Mouse (Mus musculus): Measurements from ENCODE around the gene Yod1.

The Yod1 gene

DNA sequence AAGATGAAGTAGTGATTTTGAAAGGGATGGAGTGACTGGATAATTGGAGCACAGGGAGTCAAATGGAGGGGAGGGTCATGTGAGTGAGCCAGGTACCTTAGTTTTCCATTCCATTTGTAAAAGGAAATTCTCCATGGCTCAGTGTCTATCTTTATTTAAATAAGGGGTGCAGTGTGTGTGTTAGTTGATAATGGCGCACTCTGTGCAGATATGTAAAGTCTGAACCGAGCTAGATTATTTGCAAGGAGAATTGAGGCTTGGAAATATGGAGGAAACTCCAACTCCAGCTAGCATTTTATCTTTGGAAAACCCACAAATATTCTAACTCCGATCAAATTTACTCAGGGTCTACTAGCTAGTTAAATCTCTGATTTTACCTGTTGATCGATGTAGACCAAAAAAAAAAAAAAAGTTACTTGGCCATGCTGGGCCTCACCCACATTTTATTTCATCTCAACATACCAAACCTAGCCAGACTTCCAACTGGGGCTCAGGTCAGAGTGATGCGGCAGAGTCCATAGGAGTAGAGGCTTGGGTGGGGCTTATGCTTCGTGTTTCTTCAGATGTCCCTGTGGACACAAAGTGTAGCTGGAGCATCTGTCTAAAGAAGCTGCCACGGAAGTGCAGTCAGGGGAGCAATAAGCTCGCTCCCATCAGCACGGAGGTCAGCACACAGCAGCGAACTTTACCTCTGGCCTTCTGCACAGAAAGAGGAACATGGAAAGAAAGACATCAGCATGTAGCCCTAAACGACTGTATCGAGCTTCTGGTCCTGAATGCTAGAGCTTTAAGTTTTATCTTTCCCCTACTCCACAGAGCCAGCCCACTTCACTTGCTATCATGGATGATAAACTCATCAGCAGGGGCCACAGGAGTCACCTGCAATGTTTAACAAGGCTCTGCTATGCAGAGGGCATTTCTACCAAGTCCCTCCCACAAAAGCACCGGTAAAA, 15.9 kb downstream of the Yod1 start:
- DNase-seq (ENCODE audit: low read depth, low spot score), result no peak

DNA sequence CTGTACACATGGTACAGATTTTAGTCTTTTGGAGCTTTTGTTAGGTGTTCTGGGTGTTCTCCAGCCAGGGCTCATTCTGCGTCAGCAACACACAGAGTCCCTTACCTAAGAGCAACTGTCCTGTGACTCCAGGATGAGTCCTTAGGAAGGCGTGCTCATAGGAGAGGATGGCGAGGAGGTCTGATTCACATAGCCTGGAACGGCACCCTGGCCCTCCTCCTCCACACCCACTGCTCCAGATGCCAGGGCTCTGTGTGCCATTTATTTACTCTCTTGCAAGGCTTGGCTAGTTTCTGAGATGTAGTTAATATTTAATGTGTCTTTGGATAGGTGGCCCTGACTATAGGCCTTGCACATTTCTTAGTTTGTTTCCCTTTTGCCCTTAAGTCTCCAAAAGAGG, 16.5 kb downstream of the Yod1 start:
- peak; percentile 59 for DNase-seq (ENCODE audit: low read depth, low spot score)

DNA sequence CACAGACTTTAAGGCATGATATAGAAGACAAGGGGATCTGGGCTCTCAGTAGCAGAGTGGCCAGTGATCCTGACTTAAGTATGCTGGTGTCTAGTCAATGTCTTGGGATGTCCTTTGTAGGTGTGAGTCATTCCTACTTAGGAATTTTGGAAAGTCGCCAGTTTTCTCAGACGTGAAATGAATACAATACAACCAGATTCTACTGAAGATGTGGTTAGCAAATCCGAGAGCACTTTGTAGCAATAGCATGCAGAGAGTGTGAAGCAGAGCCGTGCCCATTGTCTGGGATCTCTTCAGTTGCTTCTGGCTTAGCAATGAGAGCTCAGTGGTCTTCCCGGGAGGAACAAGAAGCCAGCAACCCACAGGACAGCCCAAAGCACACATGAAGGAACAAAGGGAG, 17.3 kb downstream of the Yod1 start:
- DNase-seq (ENCODE audit: low read depth, low spot score), result no peak

DNA sequence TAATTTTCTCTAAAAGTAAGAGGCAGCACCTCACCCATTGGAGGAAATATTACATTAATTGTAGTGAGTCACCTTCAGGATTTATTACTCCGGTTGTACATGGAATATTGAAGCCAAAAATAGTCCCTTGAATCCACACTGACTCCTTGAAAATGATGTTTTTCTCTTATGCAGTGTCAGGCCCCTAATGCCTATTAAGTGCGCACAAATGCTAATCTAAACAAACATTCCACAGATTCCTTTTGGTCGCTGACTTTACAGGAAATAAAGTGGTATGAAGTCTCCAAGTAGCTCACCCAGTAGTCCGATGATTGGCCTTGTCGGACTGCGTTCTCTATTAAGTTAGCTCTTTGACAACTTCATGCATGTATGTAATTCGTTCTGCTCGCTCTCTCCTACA, 17.7 kb downstream of the Yod1 start:
- DNase-seq (ENCODE audit: low read depth, low spot score), result no peak

DNA sequence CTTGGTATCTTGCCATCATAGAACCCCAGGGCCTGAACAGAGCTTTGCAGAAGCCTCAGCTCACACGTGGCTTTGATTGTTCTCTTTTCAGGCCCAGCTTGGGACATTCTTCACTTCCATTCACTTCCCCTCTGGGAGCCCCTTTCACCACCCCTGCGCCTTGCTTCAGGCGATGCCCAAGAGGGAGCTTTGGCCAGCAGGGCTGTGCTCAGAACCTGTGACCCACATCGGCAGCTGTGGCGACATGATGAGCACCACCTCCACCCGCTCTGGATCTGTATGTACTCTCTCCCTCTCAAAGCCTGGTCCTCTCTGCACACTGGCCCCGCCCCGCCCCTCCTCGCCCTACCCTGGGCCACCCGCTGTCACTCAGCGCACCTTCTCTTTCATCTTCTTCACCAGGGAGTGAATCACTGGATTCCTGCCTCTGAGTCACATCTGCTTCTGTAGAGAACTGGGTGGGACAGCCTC, 20.3 kb downstream of the Yod1 start:
- no peak for DNase-seq (ENCODE audit: low read depth, low spot score)

DNA sequence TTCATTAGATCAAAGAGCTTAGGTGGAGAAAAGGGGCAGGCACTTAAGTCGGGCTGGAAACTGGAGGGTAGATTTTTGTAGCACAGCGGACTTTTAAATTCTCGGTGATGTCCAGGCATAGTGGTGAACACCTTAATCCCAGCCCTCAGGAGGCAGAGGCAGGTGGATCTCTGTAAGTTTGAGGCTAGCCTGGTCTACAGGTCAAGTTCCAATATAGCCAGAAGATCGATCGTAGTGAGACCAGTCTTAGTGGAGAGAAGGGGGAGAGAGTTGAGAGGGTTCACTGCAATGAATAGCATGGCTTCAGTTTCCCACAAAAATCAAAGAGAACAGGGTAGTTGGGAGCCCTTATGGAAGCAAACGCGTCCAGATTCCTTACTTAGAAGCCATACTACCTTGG, 20.8 kb downstream of the Yod1 start:
- DNase-seq (ENCODE audit: low read depth, low spot score), result no peak

DNA sequence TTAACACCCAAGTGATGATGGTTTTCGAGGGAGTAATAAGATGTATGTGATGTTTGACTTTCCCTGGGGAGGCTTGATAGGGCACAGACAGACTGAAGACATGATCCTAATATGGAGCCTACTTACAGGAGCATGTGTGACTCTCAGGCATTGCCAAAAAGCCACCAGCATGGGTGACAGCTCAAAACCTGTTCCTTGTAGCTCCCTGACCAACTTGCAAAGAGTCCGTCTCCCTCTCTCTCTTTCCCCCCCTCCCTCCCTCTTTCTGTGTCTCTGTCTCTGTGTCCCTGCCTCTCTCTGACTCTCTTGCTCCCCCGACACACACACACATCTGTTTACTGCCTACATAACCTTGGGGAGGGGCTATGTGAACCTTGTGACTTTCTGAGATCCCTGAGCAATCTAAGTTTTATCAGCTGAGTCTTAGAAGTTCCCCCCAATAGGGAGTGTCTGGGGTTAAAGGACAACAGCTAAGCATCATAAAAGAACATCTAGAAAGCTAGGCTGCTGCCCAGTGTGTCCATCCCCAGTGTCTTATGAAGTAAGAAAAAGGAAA, 21.5 kb downstream of the Yod1 start:
- DNase-seq (ENCODE audit: low read depth, low spot score), result no peak

DNA sequence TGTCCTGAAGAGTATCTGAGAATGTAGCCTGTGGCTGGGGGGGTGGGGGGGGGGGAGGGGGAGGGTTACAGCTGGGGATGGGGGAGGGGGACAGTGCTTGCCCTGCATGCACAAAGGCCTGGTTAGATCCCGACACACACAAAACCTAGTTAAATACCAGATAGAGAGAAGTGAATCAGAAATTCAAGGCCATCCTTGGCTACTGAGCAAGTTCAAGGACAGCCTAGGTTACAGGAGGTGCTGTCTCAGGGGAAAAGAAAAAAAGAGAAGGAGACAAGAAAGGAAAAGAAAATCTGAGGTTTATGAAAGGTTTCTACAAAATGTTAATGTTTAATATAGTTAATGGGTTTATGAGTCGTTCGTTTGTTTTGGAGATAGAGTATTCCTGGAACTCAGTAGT, 22.5 kb downstream of the Yod1 start:
- no peak for DNase-seq (ENCODE audit: low read depth, low spot score)

DNA sequence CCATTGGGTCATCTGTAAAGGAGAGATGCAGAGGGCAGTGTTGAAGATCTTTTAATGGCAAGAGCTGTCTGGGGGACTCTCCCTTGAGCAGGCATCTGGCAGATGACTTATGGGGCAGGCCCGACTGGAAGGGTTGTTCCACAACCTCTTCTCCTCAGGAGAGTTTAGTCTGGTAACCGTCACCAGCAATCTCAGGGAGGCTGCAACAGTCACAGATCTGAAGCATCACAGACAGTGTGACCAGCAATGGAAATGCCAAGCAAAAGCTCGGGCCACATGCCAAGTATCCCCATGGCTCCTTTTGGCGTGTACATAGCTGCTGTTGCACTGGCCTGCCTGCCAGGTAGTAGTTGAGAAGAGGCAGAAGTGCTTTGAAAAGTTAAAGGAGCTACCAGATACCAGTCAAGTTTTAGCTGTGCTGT, 23.1 kb downstream of the Yod1 start:
- DNase-seq (ENCODE audit: low read depth, low spot score), result peak; percentile 68

DNA sequence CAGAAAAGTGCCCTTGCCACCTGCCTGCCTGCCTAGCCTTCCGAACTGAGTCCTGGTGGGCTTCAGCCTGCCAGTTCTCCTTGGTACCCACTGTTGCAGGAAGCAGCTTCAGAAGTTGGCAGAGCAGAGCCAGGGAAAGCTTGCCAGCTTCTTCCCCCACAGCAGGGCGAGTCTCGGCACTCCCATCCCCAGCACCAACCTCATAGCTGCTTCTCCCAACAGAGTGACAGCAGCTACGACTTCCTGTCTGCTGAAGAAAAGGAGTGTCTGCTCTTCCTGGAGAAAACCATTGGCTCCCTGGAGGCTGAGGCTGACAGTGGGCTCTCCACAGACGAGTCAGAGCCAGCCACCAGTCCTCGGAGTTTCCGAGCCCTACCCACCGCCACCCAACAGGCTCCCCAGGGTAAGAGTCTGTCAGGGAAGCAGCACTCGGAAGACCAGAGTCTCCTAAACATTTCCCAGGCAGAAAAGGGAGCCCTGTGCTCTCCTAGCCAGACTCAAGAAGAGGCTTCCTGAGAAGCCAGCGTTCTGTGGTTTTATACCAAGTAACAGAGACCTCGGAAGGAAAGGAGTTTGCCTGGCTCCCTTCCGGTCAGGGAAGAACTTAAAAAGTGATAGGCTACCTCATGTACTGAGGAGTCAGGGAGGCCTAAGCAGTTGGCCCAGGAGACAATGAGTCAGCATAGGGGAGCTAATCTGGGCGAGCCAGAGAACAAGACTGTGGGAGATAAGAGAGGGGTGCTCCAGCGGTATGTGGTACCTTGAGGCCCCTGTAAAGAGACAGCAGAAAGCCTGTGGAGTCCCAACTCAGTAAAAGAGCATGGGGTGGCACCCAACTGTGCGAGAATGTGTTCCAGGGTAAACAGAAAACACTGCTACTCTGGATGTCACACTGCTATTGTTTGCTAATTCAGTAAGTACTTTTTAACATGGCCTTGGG, 23.9 kb downstream of the Yod1 start:
- peak; percentile 83 for DNase-seq (ENCODE audit: low read depth, low spot score)

DNA sequence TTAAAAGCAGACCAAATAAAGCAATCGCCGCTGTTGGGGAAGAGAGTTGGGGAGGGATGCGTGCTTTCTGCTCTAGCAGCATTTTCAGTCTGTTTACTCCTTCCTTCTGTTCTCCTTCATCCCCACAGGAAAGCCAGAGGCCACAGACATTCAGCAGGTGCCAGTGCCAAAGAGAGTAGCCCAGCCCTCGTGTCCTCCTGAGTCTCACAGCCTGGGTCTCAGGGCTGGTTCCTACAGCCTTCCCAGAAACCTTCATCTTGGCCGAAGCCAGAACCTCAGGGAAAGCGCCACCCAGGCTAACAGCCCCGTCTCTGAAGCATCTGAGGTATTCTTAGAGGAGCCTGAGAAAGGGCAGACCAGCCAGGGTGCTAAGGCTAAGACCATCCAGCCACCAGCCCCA, 25.1 kb downstream of the Yod1 start:
- no peak for DNase-seq (ENCODE audit: low read depth, low spot score)

DNA sequence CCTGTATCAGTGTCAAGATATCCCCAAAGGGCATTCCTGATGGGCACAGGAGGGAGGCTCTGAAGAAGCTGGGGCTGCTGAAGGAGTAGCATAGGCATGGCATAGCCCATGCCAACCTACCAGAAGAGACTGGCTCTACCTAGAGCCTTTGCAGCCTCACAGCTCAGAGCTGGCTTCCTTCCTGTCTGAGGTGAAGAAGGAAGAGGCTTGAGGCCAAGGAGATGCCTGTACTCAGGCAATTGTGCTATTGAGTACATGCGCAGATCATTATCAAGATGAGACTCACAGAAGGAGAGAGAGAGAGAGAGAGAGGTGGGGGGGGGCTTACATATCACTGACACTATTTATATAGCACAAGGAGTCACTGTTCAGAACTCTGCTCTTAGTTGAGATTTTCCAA, 26.6 kb downstream of the Yod1 start:
- no peak for DNase-seq (ENCODE audit: low read depth, low spot score)

DNA sequence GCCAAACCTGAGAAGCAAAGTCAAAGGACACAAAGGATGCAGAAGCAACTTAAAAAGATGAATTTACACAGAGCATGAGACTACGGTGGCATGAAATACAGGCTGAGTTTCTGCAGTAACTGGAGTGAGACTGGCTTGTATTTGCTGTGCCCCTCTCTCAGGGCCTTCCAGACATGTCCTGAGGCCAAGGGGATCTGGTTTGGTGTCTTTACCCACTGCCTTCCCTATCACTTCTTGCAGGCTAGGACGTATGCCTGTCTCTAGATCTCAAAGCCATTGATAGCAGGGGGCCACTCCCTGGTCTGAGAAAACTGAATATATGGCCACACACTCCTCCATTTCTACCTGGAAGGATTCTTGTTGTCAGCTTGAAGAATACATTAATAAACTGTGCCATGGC, 27.1 kb downstream of the Yod1 start:
- no peak for DNase-seq (ENCODE audit: low read depth, low spot score)

DNA sequence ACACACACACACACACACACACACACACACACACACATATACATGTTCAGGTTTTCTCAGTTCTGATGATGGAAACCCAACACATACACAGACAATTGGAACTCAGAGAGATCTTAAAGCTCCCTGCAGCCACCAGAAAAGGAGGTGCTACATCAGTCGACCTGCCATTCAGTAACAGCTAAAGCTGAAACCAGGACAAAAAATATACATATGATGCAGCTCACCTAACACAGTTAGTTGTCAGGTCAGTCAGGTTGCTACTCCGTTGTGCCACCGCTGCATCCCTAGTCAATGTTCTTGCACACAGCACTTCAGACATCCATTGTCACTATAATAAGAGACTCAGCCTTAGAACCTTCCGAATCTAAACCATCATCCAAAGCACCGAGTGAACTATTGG, 27.8 kb downstream of the Yod1 start:
- no peak for DNase-seq (ENCODE audit: low read depth, low spot score)

DNA sequence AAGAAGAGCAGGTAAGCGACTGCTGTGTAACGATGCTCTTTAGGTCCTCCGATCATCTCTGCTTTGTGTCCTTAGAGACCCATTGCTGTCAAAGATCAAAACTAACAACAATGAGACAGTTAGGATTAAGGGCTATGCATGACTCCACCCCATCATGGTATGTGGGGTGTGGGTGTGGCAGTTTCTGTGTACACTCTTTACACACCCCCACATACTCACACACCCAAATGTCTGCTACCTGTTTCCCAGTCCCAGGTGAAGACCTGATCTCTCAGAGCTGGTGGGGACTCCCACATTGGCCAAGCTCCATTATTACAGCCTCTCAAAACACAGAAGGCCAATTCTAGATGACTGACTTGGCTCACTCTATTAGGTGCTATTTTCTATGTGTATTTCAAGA, 28.5 kb downstream of the Yod1 start:
- no peak for DNase-seq (ENCODE audit: low read depth, low spot score)

DNA sequence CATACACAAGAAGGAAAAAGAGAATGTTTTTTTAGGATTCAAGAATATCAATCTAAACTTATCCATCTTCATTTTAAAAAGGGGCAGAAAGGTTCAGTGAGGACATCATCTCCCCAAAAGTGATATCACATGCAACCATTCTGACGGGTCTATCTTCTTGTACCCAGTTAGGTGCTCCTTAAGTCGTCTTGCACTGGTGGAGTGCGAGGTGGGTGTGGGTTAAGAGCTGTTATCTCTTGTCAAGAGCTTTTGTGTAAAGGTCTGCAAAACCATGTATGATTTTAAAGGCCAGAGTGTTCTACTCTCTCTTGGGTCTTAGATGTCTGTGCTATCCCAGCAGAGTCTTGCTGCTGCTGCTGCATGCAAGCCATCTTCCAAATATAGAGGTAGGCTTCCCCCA, 29.7 kb downstream of the Yod1 start:
- DNase-seq (ENCODE audit: low read depth, low spot score), result no peak

DNA sequence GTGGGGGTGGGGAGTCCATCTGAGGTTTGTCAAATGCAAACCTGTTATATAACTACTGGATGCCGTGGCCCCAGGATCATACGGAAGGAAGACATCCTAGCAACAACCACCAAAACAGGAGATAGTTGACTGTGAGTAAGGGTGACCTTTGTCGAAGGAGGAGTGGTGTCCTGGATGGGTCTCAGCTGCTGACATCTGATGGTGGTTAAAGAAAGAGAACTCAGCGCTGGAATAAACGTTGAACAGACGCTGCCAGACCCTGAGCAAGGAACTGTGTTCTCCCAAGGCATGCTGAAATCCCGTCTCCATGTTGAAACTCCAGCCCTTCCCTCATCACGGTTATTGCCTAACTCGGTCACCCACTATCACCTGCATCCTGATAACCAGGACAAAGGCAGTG, 42.6 kb downstream of the Yod1 start:
- no peak for DNase-seq (ENCODE audit: low read depth, low spot score)

DNA sequence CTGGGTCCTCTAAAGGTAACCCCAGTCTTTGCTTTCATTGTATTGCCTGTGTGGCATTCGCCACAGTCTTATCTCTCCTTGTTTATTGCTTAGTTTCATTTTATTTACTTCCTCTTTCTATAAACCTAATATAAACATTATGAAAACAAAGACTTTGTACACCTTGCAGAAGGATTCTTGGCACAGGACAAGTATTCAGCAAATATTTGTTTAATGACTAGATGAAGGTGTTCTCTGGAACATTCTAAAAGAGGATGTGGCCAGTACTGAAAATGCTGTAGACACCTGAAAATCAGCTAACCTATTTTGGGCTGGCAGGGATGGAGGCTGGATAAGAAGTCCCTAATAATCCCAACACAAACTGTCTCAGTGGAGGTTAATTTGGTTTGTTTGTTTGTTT, 44.5 kb downstream of the Yod1 start:
- no peak for DNase-seq (ENCODE audit: low read depth, low spot score)

DNA sequence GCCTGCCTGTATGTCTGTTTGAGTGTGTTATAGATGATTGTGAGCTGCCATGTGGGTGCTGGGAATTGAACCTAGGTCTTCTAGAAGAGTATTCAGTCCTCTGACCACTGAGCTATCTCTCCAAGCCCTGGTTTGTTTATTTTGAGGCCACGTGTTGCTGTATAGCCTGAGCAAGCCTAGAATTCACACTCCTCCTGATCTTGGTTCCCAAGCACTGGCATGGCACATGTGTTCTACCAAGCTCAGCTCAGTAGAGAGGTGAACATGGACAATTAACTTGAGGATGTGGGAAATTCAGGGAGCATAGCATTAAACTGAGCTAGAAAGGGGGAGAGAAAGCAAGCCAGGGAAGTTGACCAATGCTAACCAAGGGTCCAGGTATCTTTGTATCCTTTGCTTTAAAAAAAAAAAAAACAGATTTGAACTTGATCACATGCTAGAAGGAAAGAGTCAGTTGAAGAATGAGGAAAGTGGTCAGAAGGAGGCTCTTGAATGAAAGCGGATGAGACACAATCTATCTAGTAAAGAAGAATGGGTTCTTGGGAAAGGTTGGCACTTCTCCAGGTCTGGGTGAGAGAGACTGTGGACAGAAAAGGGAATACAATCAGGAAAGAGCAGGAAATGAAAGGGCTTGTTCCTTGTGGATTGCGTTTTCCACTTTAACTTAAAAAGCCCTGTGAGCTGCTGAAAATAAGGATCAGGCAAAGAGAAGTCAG, 45.1 kb downstream of the Yod1 start:
- DNase-seq (ENCODE audit: low read depth, low spot score), result no peak

DNA sequence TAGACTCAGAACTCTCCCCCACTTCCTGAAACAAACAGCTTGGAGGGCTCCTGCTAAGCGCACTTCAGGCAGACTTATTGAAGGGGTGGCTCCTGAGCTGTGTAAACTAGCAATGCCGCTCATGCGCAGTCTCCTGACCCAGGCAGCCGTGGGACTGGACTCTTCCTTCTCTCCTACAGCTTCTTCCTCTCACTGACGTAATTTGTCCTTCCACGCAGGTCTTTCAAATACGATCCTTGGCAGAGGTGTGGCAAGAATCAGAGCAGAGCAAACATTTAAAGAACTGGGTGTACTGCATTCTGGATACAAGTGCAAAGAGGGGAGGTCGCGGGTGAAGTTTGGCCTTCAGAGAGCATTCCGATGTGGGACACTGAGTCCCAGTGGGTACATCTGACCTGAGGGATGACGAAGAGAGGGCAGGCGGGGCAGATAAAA, 46.9 kb downstream of the Yod1 start:
- DNase-seq (ENCODE audit: low read depth, low spot score), result no peak

DNA sequence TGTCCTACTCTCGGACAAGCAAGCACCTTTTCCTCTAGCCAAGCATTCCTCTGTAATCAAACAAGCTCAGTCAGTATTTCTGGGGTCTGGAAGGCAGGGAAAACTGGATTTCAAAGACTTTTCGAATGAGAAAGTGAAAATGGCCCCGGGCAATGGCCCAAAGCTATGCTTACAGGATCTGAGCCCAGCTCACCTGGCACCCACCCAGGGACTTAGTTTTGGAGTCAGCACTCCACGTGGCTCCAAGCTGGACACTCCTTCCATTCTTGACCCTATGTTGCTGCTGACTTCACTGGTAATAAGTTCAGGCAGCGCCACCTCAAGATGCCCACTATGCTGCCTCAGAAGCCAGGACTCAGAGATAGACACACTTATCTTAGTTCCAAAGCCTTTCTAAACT, 49.9 kb downstream of the Yod1 start:
- no peak for DNase-seq (ENCODE audit: low read depth, low spot score)
